Mouse (Mus musculus): Measurements from ENCODE around the gene Plcb4. TPM values are rescaled to one million over a fixed set of nuclear protein-coding genes. Genes with fewer than 3 reads are reported as not detected.
A peak's percentile ranks its signal among the peaks of the same experiment; 100 is the strongest.

Gene Plcb4
- polyA plus RNA-seq, 1 experiment from 2014 or later: 8.6 TPM

DNA sequence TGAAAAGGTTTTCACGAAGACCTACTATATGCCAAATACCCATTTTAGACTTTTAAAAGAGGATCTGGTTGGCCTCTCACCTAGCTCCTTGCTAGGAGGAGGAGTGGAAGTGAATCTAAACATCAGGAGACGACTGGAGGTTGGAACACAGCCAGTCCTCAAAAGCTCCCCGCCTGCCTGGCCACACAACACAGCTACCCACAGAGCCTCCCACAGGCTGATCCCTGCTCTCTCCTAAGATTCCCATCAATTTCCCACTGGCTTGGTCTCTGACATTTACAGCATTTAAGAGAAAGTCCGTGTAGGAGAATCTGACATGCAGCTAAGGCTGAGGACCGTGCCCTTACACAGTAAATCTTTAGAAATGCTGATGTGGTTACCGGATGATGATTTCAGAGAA, 226.8 kb downstream of the Plcb4 start:
- Histone ChIP-seq H3K27ac (no peak overlapping the region), H3K9me3 (replicated peaks; ENCODE audit: low read length) (no peaks in the 10 kb centered on the region), H3K9ac (ENCODE audit: low read depth, low read length) (no peak overlapping the region), H3K36me3 (ENCODE audit: insufficient read depth, low read length) (no peaks in the 10 kb centered on the region), H3K4me3 (replicated peaks; ENCODE audit: low read depth, low read length) (no peak overlapping the region), H3K4me1 (replicated peaks; ENCODE audit: insufficient read depth, low read length) (no peaks in the 10 kb centered on the region), H3K4me2 (ENCODE audit: low read length) (no peak overlapping the region), H3K27me3 (ENCODE audit: insufficient read depth, low read length) (no peaks in the 10 kb centered on the region)
- no peak for ATAC-seq (replicated peaks; ENCODE audit: low FRiP score, low read depth)
- DNase-seq (ENCODE audit: low spot score): peak; percentile 75
- 34% methylated on average over 6 of the region's 6 CpGs for WGBS
- TF ChIP-seq CTCF (IDR thresholded peaks at IDR 0.05; ENCODE audit: low read depth): no peak

GRCm38 (mm10) chr2:135886081-135886679, 227.4 kb downstream of the Plcb4 start:
- Histone ChIP-seq H3K27ac (no peak overlapping the region), H3K4me3 (replicated peaks; ENCODE audit: low read depth, low read length) (no peak overlapping the region), H3K4me2 (ENCODE audit: low read length) (no peak overlapping the region), H3K36me3 (ENCODE audit: insufficient read depth, low read length) (no peaks in the 10 kb centered on the region), H3K9me3 (replicated peaks; ENCODE audit: low read length) (no peaks in the 10 kb centered on the region), H3K27me3 (ENCODE audit: insufficient read depth, low read length) (no peaks in the 10 kb centered on the region), H3K4me1 (replicated peaks; ENCODE audit: insufficient read depth, low read length) (no peaks in the 10 kb centered on the region), H3K9ac (ENCODE audit: low read depth, low read length) (no peak overlapping the region)
- 63% methylated on average over 9 of the region's 9 CpGs for WGBS
- DNase-seq (ENCODE audit: low spot score) (no peak), ATAC-seq (replicated peaks; ENCODE audit: low FRiP score, low read depth) (no peak)
- TF ChIP-seq CTCF (IDR thresholded peaks at IDR 0.05; ENCODE audit: low read depth): no peak

DNA sequence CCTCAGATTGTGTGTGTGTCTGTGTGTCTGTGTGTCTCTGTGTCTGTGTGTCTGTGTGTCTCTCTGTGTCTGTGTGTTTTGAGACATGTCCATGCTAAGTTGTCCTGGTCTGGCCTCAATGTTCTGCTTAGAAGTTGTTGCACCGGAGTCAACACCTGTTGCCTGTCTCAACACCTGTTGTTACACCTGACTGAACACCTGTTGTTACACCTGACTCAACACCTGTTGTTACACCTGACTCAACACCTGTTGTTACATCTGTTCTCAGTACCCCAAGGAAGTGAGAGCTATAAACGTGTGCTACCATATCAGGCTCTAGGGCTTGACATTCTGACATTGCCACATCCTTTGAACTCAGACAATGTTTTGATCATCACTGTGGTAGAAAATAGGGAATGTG, 229.0 kb downstream of the Plcb4 start:
- Histone ChIP-seq H3K9me3 (replicated peaks; ENCODE audit: low read length) (no peaks in the 10 kb centered on the region), H3K4me1 (replicated peaks; ENCODE audit: insufficient read depth, low read length) (no peaks in the 10 kb centered on the region), H3K36me3 (ENCODE audit: insufficient read depth, low read length) (no peaks in the 10 kb centered on the region), H3K4me2 (ENCODE audit: low read length) (no peak overlapping the region), H3K27ac (no peak overlapping the region), H3K9ac (ENCODE audit: low read depth, low read length) (no peak overlapping the region), H3K27me3 (ENCODE audit: insufficient read depth, low read length) (no peaks in the 10 kb centered on the region), H3K4me3 (replicated peaks; ENCODE audit: low read depth, low read length) (no peak overlapping the region)
- 78% methylated on average over 2 of the region's 2 CpGs for WGBS
- no peak for TF ChIP-seq CTCF (IDR thresholded peaks at IDR 0.05; ENCODE audit: low read depth)
- no peak for DNase-seq (ENCODE audit: low spot score)
- ATAC-seq (replicated peaks; ENCODE audit: low FRiP score, low read depth): no peak

DNA sequence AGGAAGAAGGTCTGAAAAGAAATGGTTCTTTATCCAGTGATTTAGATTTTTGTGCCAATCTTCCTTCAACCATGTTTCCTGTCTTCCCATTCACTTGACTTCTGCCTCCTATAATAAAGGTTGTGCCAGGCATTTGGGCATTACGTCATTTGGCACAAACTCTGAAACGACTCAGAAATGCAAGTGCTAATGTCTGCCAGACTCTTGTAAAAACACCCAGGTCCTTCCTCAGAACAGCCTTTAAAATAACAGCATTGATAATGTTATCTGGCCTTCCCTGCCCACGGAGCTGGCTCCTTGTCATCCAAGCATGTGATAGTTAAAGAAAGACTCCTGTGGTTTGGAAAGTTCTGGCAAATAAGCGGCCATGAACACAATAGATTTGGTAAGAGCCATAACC, 229.4 kb downstream of the Plcb4 start:
- no peaks in the 10 kb centered on the region for H3K36me3 ChIP-seq (ENCODE audit: insufficient read depth, low read length)
- ATAC-seq (replicated peaks; ENCODE audit: low FRiP score, low read depth) (no peak), DNase-seq (ENCODE audit: low spot score) (no peak)
- H3K4me3 ChIP-seq (replicated peaks; ENCODE audit: low read depth, low read length): no peak overlapping the region
- TF ChIP-seq CTCF (IDR thresholded peaks at IDR 0.05; ENCODE audit: low read depth): no peak
- H3K4me2 ChIP-seq (ENCODE audit: low read length): no peak overlapping the region
- no peak overlapping the region for H3K9ac ChIP-seq (ENCODE audit: low read depth, low read length)
- no peaks in the 10 kb centered on the region for H3K27me3 ChIP-seq (ENCODE audit: insufficient read depth, low read length)
- H3K9me3 ChIP-seq (replicated peaks; ENCODE audit: low read length): no peaks in the 10 kb centered on the region
- H3K4me1 ChIP-seq (replicated peaks; ENCODE audit: insufficient read depth, low read length): no peaks in the 10 kb centered on the region
- H3K27ac ChIP-seq: no peak overlapping the region
- 70% methylated on average over 4 of the region's 4 CpGs for WGBS

DNA sequence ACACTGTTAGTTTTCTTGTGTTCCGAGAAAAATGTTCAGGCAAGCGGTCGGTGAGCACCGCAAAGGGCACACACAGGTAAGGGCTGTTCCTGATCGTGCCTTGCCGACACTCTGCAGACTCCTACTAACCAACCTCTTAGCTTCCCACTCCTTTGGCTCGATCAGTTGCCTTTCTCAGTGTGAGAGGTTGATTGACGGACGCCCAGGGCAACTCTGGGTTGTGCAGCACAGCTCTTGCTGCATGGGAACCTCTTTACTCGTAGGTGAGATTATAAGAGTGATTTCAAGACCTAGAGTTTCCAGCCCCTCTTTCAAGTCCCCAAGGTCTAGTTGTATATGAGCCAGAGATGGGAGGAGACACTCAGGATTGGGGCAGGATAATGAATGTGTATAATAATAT, 230.0 kb downstream of the Plcb4 start:
- Histone ChIP-seq H3K4me3 (replicated peaks; ENCODE audit: low read depth, low read length) (no peak overlapping the region), H3K27me3 (ENCODE audit: insufficient read depth, low read length) (no peaks in the 10 kb centered on the region), H3K9ac (ENCODE audit: low read depth, low read length) (no peak overlapping the region), H3K4me1 (replicated peaks; ENCODE audit: insufficient read depth, low read length) (no peaks in the 10 kb centered on the region), H3K9me3 (replicated peaks; ENCODE audit: low read length) (no peaks in the 10 kb centered on the region), H3K36me3 (ENCODE audit: insufficient read depth, low read length) (no peaks in the 10 kb centered on the region), H3K4me2 (ENCODE audit: low read length) (no peak overlapping the region), H3K27ac (no peak overlapping the region)
- WGBS: 89% methylated on average over 10 of the region's 10 CpGs
- DNase-seq (ENCODE audit: low spot score) (no peak), ATAC-seq (replicated peaks; ENCODE audit: low FRiP score, low read depth) (no peak)
- TF ChIP-seq CTCF (IDR thresholded peaks at IDR 0.05; ENCODE audit: low read depth): no peak

DNA sequence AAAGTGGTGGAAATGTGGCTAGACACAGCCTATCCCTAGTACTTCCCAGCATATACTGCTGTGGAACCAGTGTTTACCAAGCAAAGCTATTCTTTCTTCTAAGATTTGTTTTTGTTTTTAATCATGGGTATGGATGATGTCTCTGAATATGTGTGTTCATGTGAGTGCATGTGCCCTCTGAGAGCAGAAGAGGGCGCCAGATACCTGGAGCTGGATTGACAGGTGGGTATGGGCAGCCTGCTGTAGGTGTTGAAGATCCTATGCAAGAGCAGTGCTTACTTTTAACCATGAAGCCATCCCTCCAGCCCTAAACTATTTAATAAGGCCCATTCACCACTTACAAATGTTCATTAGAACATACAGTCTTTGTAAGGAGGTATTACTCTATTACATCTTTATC, 231.3 kb downstream of the Plcb4 start:
- Histone ChIP-seq H3K36me3 (ENCODE audit: insufficient read depth, low read length) (no peaks in the 10 kb centered on the region), H3K9ac (ENCODE audit: low read depth, low read length) (no peak overlapping the region), H3K4me3 (replicated peaks; ENCODE audit: low read depth, low read length) (no peak overlapping the region), H3K4me1 (replicated peaks; ENCODE audit: insufficient read depth, low read length) (no peaks in the 10 kb centered on the region), H3K27ac (no peak overlapping the region), H3K4me2 (ENCODE audit: low read length) (no peak overlapping the region), H3K27me3 (ENCODE audit: insufficient read depth, low read length) (no peaks in the 10 kb centered on the region), H3K9me3 (replicated peaks; ENCODE audit: low read length) (no peaks in the 10 kb centered on the region)
- ATAC-seq (replicated peaks; ENCODE audit: low FRiP score, low read depth) (no peak), DNase-seq (ENCODE audit: low spot score) (no peak)
- TF ChIP-seq CTCF (IDR thresholded peaks at IDR 0.05; ENCODE audit: low read depth): peak; percentile 46; the same call in 1 of the 2 replicates
- 90% methylated on average over 1 of the region's 1 CpGs for WGBS

- no peak for ATAC-seq (replicated peaks; ENCODE audit: low FRiP score, low read depth)
- H3K4me3 ChIP-seq (replicated peaks; ENCODE audit: low read depth, low read length): no peak overlapping the region
These were observed 232.3 kb downstream of the Plcb4 start for GRCm38 (mm10) chr2:135891097-135891496.

More at GRCm38 (mm10) chr2:135891097-135891496, 232.3 kb downstream of the Plcb4 start:
- Histone ChIP-seq H3K4me1 (replicated peaks; ENCODE audit: insufficient read depth, low read length) (no peaks in the 10 kb centered on the region), H3K9ac (ENCODE audit: low read depth, low read length) (no peak overlapping the region), H3K4me2 (ENCODE audit: low read length) (no peak overlapping the region), H3K27ac (no peak overlapping the region), H3K36me3 (ENCODE audit: insufficient read depth, low read length) (no peaks in the 10 kb centered on the region), H3K9me3 (replicated peaks; ENCODE audit: low read length) (no peaks in the 10 kb centered on the region), H3K27me3 (ENCODE audit: insufficient read depth, low read length) (no peaks in the 10 kb centered on the region)
- DNase-seq (ENCODE audit: low spot score): no peak
- TF ChIP-seq CTCF (IDR thresholded peaks at IDR 0.05; ENCODE audit: low read depth): no peak
- 95% methylated on average over 10 of the region's 10 CpGs for WGBS

All from kidney, postnatal 0 days (tissue).